Mouse (Mus musculus) liver, adult 2 months (tissue): ENCODE measurements around the gene Cdhr3.

ENCODE experiments used
- CTCF ChIP-seq: fragments of 200-500 bp; IDR thresholded peaks from 2 replicates; pipeline ENCODE4 v1.5.1; 2011; ENCODE audit warnings: low read depth, low read length, control low read depth
- POLR2A ChIP-seq: fragments of 200-500 bp; IDR thresholded peaks from 2 replicates; pipeline ENCODE4 v1.6.1; 2011; ENCODE audit warnings: low read length, control low read depth; ENCODE audit not compliant: insufficient read depth; ENCODE audit errors: extremely low read depth

- TF ChIP-seq POLR2A (no peak), CTCF (peak; percentile 34; the same call in 1 of the 2 replicates)
These were observed 35.2 kb downstream of the Cdhr3 start for GRCm38 (mm10) chr12:33057231-33058048.
